Mouse (Mus musculus) brain, embryonic 18.5 days (tissue): Measurements from ENCODE around the gene Smurf1.

Experiments
- DNase-seq: peaks from one replicate; pipeline ENCODE4 v3.0.0-alpha.2; 2012; ENCODE audit warnings: low read depth, low spot score

Smurf1 gene

DNA sequence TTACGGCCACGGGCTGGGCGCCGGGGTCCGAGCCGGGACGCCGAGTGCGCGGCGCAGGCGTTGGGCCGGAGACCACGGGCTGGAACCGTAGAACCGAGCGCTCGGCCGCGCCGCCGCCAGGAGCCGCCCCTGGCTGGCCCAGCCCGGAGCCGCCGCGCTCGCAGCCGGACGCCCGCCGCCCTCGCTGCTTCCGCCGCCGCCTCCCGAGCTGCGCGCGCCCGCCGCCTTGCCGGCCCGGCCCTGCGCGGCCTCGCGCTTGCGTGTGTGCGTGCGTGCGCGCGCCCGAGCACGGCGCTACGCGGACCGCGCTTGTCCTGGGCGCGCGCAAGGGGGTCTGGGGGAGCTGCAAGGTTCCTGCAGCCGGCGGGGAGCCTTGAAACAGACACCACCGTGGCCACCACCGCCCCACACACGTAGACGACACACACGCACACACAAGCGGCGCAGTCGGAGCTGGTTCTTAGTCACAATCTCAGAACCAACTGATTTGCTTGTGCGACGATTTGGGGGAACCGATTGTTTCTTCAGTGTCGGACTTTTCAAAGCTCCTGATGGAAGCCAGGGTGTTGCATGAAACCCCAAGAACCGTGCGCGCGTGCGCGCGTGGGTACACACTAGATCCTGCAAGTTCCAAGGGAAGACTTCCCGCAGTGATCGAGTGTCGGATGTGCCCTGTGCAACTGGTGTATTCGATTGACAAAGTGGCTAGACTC lies at the start of gene Smurf1:
TSS of gene Smurf1 (minus strand) at position 209 of the 713 bp plus-strand sequence.
- peak; percentile 85 for DNase-seq

DNA sequence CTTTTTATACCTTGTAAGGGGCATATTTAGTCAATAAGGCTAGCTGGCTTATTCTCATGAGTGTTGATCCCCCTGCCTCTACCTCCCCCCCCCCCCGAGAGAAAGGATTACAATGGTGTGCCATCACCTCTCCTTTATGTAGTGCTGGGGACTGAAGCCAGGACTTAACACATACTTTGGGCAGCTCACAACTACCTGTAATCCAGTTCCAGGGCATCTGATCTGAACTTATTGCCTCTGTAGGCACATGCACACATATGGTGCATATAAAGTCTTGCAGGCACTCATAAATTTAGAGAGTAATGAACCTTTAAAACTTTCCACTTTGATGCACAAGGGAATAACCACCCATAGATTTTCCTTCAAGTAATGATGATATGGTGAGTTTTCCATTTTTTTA lies 48.6 kb upstream of the Smurf1 start:
- no peak for DNase-seq

DNA sequence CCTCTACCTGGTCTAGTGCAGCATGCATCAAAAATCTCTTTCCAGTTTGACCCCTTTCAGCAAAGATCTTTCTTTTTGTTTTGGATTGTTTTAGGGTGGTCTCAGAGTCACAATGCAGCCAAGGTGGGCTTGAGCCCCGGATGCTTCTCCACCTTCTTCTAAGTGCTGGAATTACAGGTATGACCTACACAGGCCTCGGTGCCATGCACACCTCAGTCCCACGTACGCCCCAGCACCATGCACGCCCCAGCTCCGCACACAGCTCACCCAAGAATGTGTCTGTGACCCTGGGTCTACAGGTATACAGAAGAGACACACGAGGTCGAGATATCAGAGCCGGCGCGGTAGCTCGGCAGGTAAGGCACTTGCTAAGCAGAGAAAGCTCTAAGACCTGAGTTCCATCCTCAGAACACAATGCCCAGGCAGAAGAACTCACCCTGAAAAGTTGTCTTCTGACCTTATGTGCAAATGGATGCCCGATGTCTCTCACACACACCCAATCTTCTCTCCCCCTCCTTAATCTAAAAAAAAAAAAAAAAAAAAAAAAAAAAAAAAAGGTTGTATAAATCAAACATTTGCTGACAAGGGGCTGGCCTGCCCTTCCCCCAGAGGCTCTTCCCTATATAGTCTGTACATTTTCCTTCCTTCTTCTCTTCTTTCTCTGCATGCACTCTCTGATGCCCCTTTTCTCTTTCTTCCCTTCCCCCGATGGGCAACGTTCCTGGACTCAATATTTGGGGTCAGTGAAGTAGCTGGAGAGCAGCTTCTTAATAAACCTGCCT lies 43.4 kb upstream of the Smurf1 start:
- DNase-seq, result no peak

DNA sequence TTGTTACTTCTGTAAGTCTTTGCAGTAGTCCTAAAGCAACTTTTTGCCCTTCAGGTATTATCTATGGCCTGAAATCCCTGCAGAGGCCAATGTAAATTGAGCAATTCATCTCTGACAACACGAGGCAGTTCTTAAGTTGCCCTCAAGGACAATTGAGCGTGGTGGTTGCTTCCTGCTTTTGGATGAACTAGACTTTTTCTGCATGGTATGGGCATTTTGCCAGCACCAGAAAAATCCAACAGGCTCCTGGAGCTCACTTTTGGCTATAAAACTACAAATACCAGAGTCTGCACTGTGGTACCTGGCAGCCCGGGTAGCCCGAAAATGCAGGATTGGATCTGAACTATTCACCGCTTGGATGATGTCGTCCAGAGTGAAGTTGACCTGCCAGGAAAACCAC lies 39.9 kb upstream of the Smurf1 start:
- DNase-seq, result no peak

DNA sequence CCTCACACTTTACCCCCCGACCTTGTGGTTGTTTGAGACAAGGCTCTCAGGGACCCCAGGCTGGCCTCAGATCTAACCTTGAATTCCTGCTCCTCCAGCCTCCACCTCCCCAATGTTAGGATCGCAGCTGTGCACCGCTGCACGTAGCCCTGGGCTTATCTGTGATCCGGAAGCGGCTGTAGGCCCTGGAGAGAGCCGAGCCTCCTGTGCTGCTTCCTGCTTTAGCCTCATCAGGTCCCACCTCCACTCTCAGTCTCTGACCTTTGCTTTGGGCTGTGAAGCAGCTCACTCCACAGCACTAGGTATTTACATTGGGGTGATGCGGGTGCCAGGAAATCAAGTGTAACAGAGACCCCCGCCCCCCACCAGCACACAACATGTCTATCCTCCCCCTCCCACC lies 38.8 kb upstream of the Smurf1 start:
- no peak for DNase-seq

DNA sequence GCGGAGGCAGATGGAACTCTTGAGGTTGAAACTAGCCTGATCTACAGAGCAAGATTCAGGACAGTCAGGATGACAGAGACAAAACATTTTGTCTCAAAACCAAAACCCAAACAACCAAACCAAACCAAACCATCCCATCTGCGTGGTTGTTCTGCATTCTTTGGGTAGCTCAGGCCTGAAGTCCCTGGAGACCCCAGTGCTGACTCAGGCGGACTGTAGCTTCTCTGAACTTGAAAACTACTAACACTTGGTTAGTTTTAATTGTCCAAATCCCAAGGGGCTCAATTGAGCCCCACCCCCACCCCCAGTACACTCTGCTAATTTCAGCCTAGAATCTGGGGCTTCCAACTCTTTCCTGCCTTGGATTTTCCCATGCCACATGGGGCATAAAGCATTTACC lies 37.7 kb upstream of the Smurf1 start:
- DNase-seq, result no peak

DNA sequence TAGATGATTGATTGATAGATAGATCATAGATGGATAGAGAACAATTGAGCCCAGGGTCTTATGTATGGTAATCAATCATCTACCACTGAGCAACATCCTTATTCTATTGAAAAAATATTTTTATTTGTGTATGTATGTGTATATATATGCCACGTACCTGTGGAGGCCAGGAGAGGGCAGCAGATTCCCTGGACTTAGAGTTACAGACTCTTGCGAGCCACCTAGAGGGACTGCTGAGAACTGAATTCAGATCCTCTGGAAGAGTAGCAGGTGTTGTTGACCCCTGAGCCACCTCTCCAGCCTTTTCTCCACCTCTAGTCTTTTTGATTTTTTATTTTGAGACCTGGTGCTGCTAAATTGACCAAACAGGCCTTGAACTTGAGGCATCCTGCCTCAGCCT lies 32.8 kb upstream of the Smurf1 start:
- DNase-seq, result no peak

DNA sequence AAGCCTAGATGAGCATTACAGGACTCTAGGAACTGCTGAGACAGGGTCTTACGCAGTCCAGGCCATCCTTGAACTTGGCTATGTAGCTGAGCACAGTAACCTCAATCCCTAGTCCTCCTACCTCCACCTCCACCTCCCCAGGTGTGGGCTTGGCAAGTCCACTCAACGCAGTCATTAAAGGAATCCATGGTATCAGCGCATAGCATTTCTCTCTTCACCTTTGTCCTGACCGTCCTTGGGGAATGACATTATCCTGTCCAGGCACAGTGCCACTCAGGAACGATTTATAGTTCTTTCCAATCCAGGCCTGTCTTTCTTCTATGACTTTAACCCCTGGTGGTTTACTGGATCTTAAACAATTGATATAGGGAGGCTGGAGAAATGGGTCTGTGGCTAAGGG lies 24.8 kb upstream of the Smurf1 start:
- DNase-seq, result no peak

DNA sequence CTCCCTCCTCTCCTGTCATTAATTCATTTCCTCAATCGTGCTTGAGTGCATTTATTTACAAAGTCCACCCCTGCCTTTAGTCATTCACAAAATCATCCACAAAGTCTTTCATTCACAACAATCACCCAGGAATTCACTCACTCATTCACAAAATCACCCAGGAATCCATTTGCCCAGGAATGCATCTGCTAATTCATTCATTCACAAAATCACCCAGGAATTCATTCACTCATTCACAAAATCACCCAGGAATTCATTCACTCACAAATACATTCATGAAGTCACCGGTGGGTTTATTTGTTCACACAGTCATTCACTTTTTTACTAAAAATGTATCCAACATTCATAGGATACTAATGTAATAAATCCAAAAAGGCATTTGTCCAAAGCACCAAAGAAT lies 24.4 kb upstream of the Smurf1 start:
- no peak for DNase-seq

DNA sequence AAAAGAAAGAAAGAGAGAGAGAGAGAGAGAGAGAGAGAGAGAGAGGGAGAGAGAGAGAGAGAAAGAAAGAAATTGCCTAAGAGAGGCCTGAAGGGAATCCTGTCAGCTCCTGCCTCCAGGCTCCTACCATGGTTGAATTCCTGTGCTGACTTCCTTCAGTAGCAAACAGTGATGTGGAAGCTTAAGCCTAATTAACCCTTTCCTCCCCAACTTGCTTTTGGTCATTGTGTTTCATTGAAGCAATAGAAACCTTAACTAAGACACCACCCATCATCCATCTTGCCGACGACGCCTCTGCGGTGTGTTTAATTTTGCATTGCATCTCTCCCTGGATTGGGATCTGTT lies 23.4 kb upstream of the Smurf1 start:
- no peak for DNase-seq

DNA sequence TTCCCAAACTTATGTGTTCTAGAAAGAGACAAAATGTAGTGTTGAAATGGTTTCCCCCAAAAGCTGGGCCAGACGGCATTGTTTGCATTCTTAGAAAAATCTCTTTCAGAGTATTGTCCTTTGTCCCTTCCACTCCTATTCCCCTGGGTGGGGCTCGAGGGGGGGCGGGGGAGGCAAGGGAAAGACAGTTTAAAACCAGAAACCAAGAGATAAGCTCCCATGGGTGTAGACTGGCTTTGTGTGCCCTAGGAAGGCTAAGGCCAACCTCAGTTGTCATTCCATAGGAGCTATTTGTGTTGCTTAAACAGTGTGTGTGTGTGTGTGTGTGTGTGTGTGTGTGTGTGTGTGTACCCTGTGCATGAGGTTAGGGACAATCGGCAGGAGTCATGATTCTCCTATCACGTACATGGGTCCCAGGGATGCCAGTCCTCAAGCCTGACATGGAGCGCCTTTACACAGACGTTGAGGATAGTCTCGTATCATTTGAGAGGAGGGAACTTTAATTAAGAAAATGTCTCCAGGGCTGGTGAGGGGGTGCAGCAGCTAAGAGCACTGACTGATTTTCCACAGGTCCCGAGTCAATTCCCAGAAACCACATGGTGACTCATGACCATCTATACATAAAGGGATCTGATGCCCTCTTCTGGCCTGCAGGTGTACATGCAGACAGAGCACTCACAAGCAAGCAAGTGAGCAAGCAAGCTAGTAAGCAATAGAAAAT lies 22.9 kb upstream of the Smurf1 start:
- peak; percentile 37 for DNase-seq

DNA sequence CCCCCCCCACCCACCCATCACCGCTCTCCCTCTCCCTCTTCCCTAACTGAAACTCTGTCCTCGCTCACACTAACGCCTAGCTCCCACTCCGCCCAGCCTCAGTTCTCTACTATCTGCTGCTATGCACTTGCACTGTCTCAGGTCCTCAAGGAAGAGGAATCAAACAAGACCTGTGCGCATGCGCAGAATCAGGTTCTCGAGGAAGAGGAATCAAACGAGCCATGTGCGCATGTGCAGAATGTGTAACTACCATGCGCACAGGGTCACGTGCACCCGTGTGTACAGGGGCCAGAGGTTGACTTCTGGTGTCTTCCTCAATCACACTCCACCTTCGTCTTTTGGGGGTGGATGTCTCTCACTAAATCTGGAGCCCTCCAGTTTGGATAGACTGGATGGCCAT lies 21.9 kb upstream of the Smurf1 start:
- no peak for DNase-seq

DNA sequence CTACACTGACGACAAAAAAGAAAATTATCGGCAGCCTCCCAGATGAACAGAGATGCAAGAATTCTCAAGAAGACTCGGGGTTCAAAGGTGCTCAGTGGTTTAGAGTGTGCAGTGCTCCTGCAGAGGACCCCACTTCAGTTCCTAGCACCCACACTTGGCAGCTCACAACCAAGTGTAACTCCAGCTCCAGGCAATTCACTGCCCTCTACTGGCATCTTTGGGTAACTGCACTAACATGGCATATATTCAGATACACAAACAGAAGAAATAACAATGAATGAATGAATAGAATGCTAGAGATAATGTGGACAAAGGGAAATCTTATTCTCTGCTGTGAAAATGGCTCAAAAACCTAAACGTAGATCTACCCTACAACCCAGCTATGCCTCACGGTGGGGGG lies 19.2 kb upstream of the Smurf1 start:
- DNase-seq, result no peak

DNA sequence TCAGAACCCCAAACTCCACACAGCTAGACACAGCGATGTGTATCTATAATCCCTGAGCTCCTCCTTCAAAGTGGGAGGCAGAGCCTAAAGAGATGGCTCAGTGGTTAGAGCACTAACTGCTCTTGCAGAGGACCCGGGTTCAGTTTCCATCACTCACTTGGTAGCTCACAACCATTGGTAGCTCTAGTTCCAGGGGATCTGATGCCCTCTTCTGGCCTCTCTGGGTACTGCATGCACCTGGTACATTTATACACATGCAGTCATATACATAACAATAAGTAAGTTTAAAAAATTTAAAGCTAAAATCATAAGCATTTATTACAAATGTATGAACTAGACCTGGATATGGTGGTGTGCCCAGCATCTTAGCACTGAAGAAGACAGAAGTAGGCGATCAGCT lies 17.6 kb upstream of the Smurf1 start:
- no peak for DNase-seq

DNA sequence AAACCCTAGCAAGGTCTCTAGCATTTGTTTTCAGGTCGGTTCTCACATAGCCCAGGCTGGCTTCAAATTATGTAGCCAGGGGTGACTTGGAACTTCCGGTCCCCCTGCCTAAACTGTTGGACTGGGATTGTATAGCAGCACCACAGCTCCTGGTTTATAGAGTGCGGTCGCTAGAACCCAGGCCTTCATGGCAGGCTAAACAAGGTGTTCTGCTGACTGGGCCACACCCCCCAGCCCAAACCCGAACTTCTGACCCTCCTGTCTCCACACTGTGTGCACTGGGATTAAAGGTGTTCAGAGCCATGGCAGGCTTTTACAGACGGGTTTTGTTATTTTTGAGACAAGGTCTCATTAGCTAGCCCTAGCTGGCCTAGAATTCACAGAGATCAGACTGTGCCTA lies 13.5 kb upstream of the Smurf1 start:
- no peak for DNase-seq

DNA sequence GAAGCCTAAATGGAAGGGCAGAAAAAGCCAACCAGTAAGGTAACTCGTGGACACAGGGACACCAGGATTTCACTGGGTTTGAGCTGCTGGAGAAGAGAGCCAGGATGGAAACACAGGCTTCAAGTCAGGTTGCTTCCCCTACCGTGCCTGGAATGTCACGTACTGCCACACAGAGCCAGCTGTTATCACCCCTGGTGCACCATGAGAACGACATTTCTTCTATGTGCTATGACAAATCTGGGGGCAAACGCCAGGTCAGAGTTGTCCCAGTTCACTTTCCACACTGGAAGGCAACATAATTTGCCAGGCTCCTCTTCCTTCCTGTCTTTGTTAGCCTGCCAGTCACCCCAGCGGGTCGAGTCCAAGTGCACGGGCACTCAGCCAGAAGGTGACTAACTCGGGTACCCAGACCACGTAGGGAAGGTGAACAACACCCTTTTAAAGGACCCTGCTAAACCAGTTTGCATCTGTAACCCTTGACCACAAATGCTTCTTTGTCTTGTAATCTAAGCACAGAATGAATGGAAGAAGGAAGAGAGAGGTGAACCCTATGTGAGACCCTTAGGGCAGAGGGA lies 13.0 kb upstream of the Smurf1 start:
- DNase-seq, result no peak

DNA sequence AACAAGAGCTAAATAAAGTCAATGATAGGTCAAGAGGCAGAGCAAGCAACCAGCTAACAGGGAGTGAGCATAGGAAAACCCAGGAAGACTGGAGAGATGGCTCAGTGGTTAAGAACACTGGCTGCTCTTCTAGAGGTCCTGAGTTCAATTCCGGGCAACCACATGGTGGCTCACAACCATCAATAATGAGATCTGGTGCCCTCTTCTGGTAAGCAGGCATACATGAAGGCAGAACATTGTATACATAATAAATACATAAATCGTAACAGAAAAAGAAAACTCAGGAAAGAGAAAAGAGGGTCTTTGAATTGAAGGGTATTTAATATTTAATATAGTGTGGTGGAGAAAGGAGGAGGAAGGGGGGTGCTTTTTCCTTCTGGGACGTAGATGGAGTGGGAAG lies 5.6 kb upstream of the Smurf1 start:
- no peak for DNase-seq

DNA sequence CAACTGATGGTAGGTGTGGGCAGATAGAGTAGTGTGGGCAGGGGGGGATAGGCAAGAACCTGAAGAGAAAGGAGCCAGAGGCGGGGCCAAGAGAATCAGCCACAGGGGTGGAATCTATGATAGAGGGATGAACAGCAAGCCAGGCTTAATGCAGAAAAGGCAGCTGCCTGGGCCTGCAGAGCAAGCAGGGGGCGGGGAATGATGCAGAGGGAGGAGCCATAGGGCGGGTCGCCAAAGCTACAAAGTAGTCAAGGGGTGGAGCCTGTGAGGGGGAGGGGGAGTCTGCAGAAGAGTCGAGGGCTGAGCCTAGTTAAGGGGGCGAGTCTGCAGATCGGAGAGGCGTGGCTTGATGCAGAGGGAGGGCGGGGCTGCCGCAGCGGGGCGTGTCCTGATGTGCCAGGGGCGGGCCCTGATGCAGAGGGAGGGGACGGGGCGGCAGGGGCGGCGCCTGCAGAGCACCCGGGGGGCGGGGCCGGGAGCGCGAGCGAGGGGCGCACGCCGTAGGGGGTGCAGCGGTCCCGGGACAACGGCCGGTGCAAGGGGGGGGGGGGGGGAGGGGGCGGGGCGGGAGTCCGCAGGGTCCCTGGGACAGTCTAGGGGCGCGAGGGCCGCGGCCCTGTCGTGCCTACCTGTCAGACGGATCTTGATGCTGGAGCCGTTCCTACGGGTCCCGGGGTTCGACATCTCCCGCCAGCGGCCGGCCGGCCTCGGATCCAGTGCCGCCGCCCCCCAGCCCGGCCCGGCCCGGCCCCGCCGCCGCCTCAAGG lies 592 bp downstream of the Smurf1 start:
- DNase-seq, result peak; percentile 62

DNA sequence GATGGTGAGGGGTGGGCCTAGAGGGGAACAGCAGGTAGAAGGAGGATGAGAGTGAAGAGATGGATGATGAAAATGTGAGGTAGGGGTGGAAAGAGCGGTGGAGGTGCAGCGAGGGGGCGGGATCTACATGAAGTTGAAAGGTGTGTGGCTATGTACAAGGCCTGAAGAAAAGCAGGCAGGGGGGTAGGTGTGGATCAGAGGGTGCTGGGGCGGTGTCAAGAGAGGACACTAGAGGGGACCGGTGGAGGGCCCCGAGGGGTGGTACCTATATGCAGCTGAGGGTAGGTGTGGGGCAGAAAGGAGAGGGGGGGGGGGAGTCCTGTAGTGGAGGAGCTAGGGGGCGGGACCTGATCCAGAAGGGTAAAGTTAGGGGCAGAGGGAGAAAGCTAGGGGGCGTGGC lies 1.2 kb downstream of the Smurf1 start:
- DNase-seq, result no peak

DNA sequence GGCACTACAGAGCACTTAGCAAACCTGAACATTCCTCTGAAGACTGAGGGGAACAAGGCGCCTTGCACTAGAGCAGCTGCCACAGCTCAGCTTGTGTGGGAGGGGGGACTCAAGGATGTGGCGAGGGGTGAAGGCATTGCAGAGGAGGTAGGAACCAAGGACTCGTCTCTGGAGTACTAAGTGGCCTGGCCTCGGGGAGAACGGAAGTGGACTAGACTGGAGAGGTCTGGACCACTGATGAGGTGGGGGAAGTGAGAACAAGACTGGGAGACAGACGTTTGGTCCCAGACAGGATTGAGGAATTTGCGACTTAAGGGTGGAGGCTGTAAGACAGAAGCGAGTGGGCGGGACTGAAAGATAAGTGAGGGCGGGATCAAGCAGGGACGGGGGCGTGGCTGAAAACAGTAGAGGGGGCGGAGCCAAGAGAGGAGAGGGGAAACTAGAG lies 1.8 kb downstream of the Smurf1 start:
- DNase-seq, result no peak

DNA sequence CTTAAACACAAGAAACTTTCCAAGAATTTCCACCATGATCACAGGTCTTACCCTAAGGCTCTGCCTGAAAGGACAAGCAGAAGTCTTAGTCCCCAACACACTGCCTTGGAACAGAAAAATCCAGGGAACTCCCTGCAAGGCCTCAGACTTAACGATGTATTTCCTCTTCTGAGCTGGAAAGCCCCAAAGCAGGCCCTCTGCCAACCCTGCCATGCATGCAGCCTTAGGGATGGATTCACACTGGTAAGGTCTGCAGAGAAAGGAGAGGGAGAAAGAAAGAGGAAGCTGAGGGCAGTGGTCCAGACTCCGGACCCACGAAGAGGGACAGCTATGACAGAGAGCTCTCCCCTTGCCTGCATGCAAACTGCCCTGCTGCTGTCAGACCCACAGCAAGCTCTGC lies 2.2 kb downstream of the Smurf1 start:
- no peak for DNase-seq

DNA sequence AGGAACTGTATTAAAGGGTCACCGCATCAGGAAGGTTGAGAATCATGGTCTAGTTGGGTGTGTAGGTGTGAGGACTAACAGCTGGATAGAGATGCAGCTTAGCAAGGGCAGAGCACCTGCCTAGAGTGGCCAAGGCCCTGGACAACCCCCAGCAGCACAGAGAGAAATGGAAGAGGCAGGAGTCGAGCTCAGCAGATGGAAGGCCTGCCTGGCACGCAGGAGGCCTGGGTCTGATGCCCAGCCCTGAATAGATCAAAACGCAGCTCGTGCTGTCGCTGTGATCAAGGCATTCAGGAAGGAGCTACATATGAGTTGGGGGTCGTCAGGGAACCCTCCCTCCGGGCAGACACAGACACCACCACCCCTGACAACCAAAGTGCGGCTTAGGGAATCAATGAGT lies 7.4 kb downstream of the Smurf1 start:
- DNase-seq, result no peak
